Mouse (Mus musculus): ENCODE measurements around the gene Fmnl1. TPM values are rescaled to one million over a fixed set of nuclear protein-coding genes. Genes with fewer than 3 reads are reported as not detected.
A peak's percentile ranks its signal among the peaks of the same experiment; 100 is the strongest.

Fmnl1 gene
- polyA plus RNA-seq, 1 experiment from 2014 or later = 5.9 TPM

DNA sequence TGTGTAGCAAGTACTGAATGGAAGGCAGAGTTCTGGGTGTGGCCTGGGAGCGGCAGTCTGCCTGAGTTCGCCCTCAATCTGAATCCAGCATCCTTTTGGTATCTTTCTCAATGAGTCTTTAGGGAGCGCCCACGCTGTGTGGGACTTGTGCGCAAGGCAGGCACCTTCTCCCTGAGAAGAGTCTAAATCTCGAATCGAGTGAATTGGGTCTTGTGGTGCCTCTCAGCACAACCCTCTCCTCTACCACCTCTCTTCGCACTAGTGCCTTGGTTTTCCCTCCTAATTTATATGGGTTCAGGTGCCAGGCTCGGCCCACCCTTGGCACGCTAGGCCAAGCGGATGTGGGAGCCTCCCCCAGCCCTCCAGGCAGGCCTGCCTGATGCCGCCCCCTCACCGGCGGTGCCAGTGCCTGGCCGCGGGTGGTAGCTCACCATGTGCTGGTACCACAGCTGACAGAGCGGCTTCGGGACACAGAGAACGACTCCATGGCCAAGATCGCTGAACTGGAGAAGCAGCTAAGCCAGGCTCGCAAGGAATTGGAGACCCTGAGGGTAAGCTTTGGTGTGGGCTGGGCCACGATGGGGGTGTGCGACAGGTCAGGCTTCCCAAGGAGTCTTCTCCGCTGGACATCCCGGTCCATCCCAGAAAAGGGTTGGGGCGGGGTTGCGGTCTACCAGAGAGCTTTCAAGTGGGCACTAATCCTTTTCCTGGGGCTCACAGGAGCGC lies 21.5 kb downstream of the Fmnl1 start:
- H3K27ac ChIP-seq (ENCODE audit: low read depth) = no peak overlapping the region
- no peak for TF ChIP-seq CTCF (IDR thresholded peaks at IDR 0.05; ENCODE audit: low read depth)
- no peak for TF ChIP-seq EP300 (IDR thresholded peaks at IDR 0.05; ENCODE audit: low read depth)
- no peak overlapping the region for H3K4me3 ChIP-seq (ENCODE audit: low read depth, low read length)
- H3K27me3 ChIP-seq (ENCODE audit: insufficient read depth, low read length) = peaks cover 23% of the 10 kb centered on the region
- no peak overlapping the region for H3K9ac ChIP-seq (replicated peaks)
- 59% methylated on average over 28 of the region's 28 CpGs for WGBS (ENCODE audit: insufficient replicate concordance)
- H3K9me3 ChIP-seq (ENCODE audit: low read length) = no peaks in the 10 kb centered on the region
- DNase-seq (no peak), ATAC-seq (no peak)
- 0 out of 2 replicates have a peak, but pooled peaks cover 5% of the 10 kb centered on the region for H3K36me3 ChIP-seq (replicated peaks; ENCODE audit: insufficient read depth, low read length)
- H3K4me2 ChIP-seq (ENCODE audit: low read depth, low read length) = no peak overlapping the region
- H3K4me1 ChIP-seq (ENCODE audit: insufficient read depth) = no peaks in the 10 kb centered on the region

- Histone ChIP-seq H3K4me3 (ENCODE audit: low read depth, low read length) (no peak overlapping the region), H3K36me3 (replicated peaks; ENCODE audit: insufficient read depth, low read length) (0 out of 2 replicates have a peak, but pooled peaks cover 5% of the 10 kb centered on the region), H3K4me2 (ENCODE audit: low read depth, low read length) (no peak overlapping the region), H3K9ac (replicated peaks) (no peak overlapping the region), H3K4me1 (ENCODE audit: insufficient read depth) (no peaks in the 10 kb centered on the region), H3K27ac (ENCODE audit: low read depth) (no peak overlapping the region), H3K9me3 (ENCODE audit: low read length) (no peaks in the 10 kb centered on the region), H3K27me3 (ENCODE audit: insufficient read depth, low read length) (peaks cover 29% of the 10 kb centered on the region)
- TF ChIP-seq EP300 (IDR thresholded peaks at IDR 0.05; ENCODE audit: low read depth) (no peak), CTCF (IDR thresholded peaks at IDR 0.05; ENCODE audit: low read depth) (peak; percentile 41)
- no peak for ATAC-seq
- 59% methylated on average over 44 of the region's 44 CpGs for WGBS (ENCODE audit: insufficient replicate concordance)
- no peak for DNase-seq
Observed at GRCm38 (mm10) chr11:103192956-103193824, 22.3 kb downstream of the Fmnl1 start.

DNA sequence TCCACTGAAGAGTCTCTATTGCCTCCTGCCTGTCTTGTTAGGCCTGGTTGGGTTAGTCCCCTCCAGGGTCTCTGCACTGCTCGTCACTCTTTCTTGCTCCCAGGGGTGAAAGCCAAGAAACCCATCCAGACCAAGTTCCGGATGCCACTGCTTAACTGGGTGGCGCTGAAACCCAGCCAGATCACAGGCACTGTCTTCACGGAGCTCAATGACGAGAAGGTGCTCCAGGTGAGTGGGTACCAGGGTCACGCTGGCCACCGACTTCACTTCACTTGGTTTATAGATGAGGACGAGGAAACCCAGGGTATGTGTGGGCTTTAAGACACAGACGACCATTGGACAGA lies 22.9 kb downstream of the Fmnl1 start:
- DNase-seq (no peak), ATAC-seq (no peak)
- no peak overlapping the region for H3K4me3 ChIP-seq (ENCODE audit: low read depth, low read length)
- H3K36me3 ChIP-seq (replicated peaks; ENCODE audit: insufficient read depth, low read length) = 0 out of 2 replicates have a peak, but pooled peaks cover 5% of the 10 kb centered on the region
- no peaks in the 10 kb centered on the region for H3K4me1 ChIP-seq (ENCODE audit: insufficient read depth)
- no peak for TF ChIP-seq EP300 (IDR thresholded peaks at IDR 0.05; ENCODE audit: low read depth)
- TF ChIP-seq CTCF (IDR thresholded peaks at IDR 0.05; ENCODE audit: low read depth) = no peak
- no peak overlapping the region for H3K4me2 ChIP-seq (ENCODE audit: low read depth, low read length)
- H3K27ac ChIP-seq (ENCODE audit: low read depth) = no peak overlapping the region
- H3K27me3 ChIP-seq (ENCODE audit: insufficient read depth, low read length) = peaks cover 35% of the 10 kb centered on the region
- H3K9me3 ChIP-seq (ENCODE audit: low read length) = no peaks in the 10 kb centered on the region
- WGBS (ENCODE audit: insufficient replicate concordance) = 73% methylated on average over 9 of the region's 9 CpGs
- H3K9ac ChIP-seq (replicated peaks) = no peak overlapping the region

DNA sequence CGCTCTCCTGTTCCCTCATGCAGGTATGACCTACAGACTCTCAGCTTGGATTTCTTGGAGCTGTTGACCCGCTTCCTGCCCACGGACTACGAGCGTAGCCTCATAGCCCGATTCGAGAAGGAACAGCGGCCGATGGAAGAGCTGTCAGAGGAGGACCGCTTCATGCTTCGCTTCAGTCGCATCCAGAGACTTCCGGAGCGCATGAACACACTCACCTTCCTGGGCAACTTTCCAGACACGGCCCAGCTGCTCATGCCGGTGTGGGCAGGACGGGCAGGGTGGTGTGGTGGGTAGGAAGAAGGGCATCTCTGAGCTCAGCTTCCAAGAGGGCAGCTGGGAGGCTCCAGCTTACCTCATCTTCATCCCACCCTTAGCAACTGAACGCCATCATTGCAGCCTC lies 24.3 kb downstream of the Fmnl1 start:
- H3K4me3 ChIP-seq (ENCODE audit: low read depth, low read length) = no peak overlapping the region
- no peak overlapping the region for H3K27ac ChIP-seq (ENCODE audit: low read depth)
- H3K9ac ChIP-seq (replicated peaks) = no peak overlapping the region
- 0 out of 2 replicates have a peak, but pooled peaks cover 5% of the 10 kb centered on the region for H3K36me3 ChIP-seq (replicated peaks; ENCODE audit: insufficient read depth, low read length)
- ATAC-seq (no peak), DNase-seq (no peak)
- 81% methylated on average over 18 of the region's 18 CpGs for whole genome bisulfite sequencing (ENCODE audit: insufficient replicate concordance)
- no peaks in the 10 kb centered on the region for H3K4me1 ChIP-seq (ENCODE audit: insufficient read depth)
- H3K4me2 ChIP-seq (ENCODE audit: low read depth, low read length) = no peak overlapping the region
- no peak for TF ChIP-seq CTCF (IDR thresholded peaks at IDR 0.05; ENCODE audit: low read depth)
- no peak for TF ChIP-seq EP300 (IDR thresholded peaks at IDR 0.05; ENCODE audit: low read depth)
- H3K27me3 ChIP-seq (ENCODE audit: insufficient read depth, low read length) = peaks cover 48% of the 10 kb centered on the region
- H3K9me3 ChIP-seq (ENCODE audit: low read length) = no peaks in the 10 kb centered on the region

GRCm38 (mm10) chr11:103195656-103196055 lies 24.7 kb downstream of the Fmnl1 start:
- no peaks in the 10 kb centered on the region for H3K4me1 ChIP-seq (ENCODE audit: insufficient read depth)
- no peak for TF ChIP-seq EP300 (IDR thresholded peaks at IDR 0.05; ENCODE audit: low read depth)
- TF ChIP-seq CTCF (IDR thresholded peaks at IDR 0.05; ENCODE audit: low read depth) = no peak
- WGBS (ENCODE audit: insufficient replicate concordance) = 82% methylated on average over 5 of the region's 5 CpGs
- peaks cover 48% of the 10 kb centered on the region for H3K27me3 ChIP-seq (ENCODE audit: insufficient read depth, low read length)
- ATAC-seq = no peak
- H3K36me3 ChIP-seq (replicated peaks; ENCODE audit: insufficient read depth, low read length) = 0 out of 2 replicates have a peak, but pooled peaks cover 5% of the 10 kb centered on the region
- H3K27ac ChIP-seq (ENCODE audit: low read depth) = no peak overlapping the region
- H3K9ac ChIP-seq (replicated peaks) = no peak overlapping the region
- no peak overlapping the region for H3K4me2 ChIP-seq (ENCODE audit: low read depth, low read length)
- no peak for DNase-seq
- no peaks in the 10 kb centered on the region for H3K9me3 ChIP-seq (ENCODE audit: low read length)
- no peak overlapping the region for H3K4me3 ChIP-seq (ENCODE audit: low read depth, low read length)

DNA sequence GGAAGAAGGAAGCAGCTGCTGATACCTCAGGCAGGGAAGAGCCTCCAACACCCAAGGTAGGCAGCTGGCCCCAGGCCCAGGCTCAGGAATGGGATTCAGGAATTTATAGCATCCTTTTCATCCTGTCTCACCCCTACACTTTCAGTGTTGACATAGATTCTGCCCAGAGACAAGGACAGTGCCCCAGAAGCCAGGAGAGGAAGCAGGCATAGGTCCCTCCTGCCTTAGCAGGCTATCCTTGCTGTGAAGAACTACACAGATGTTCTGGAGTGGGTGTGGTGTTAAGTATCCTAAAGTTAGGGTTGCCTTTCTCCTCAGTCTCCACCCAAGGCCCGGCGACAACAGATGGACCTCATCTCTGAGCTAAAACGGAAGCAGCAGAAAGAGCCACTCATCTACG lies 26.4 kb downstream of the Fmnl1 start:
- H3K27me3 ChIP-seq (ENCODE audit: insufficient read depth, low read length) = peaks cover 47% of the 10 kb centered on the region
- TF ChIP-seq CTCF (IDR thresholded peaks at IDR 0.05; ENCODE audit: low read depth) (no peak), EP300 (IDR thresholded peaks at IDR 0.05; ENCODE audit: low read depth) (no peak)
- ATAC-seq (no peak), DNase-seq (no peak)
- no peaks in the 10 kb centered on the region for H3K9me3 ChIP-seq (ENCODE audit: low read length)
- H3K27ac ChIP-seq (ENCODE audit: low read depth) = no peak overlapping the region
- H3K4me2 ChIP-seq (ENCODE audit: low read depth, low read length) = no peak overlapping the region
- no peaks in the 10 kb centered on the region for H3K4me1 ChIP-seq (ENCODE audit: insufficient read depth)
- 0 out of 2 replicates have a peak, but pooled peaks cover 5% of the 10 kb centered on the region for H3K36me3 ChIP-seq (replicated peaks; ENCODE audit: insufficient read depth, low read length)
- WGBS (ENCODE audit: insufficient replicate concordance) = 67% methylated on average over 4 of the region's 4 CpGs
- no peak overlapping the region for H3K9ac ChIP-seq (replicated peaks)
- no peak overlapping the region for H3K4me3 ChIP-seq (ENCODE audit: low read depth, low read length)

Measured in liver, postnatal 0 days (tissue).